Mouse (Mus musculus) inflammation-experienced regulatory T-cells (primary cell): ENCODE measurements around the gene Tgif2. TPM values are rescaled to one million over a fixed set of nuclear protein-coding genes. Genes with fewer than 3 reads are reported as not detected.

Source experiments
- polyA plus RNA-seq, 2 experiments: library from polyadenylated mRNA; unstranded; fragments of 100-300 nt; shearing (Covaris generic); gene quantifications; one replicate each; pipeline ENCODE4 v1.2.1; 2017

Gene Tgif2
- polyA plus RNA-seq = 10 to 100 TPM; 15.4 to 19.6 TPM

GRCm38 (mm10) chr2:156839319-156840191, at the start of gene Tgif2:
Gene Tgif2 (plus strand): TSS chr2:156840007.

GRCm38 (mm10) chr2:156857835-156858234, 18.0 kb downstream of the Tgif2 start, which contains the start of gene 4930518I15Rik:
Gene 4930518I15Rik (minus strand): TSS chr2:156857946.

GRCm38 (mm10) chr2:156862772-156863486, 23.1 kb downstream of the Tgif2 start, which contains the start of gene Rab5if:
Gene Rab5if (plus strand): TSS chr2:156863128.

GRCm38 (mm10) chr2:156887017-156887416, 47.2 kb downstream of the Tgif2 start, which contains the start of gene Sla2:
Gene Sla2 (minus strand): TSS chr2:156887192.

Other genes starting within 250 kb of the Tgif2 start
- gene Dlgap4, start 226.3 kb upstream of the Tgif2 start, polyA plus RNA-seq = 100 to 1,000 TPM in 1 of 2 experiments, 10 to 100 TPM in 1; 87.9 to 101 TPM
- gene Myl9, start 64.6 kb upstream of the Tgif2 start, polyA plus RNA-seq = 1 to 10 TPM in 1 of 2 experiments, under 1 TPM in 1; 0.71 to 7.1 TPM
- 1 to 10 TPM; 5.2 to 7.0 TPM for gene 4930518I15Rik, start 17.9 kb downstream of the Tgif2 start, polyA plus RNA-seq
- 100 to 1,000 TPM; 115 to 123 TPM for gene Rab5if, start 23.1 kb downstream of the Tgif2 start, polyA plus RNA-seq
- 10 to 100 TPM; 61.6 to 74.0 TPM for gene Sla2, start 47.2 kb downstream of the Tgif2 start, polyA plus RNA-seq
- 100 to 1,000 TPM in 1 of 2 experiments, 10 to 100 TPM in 1; 99.5 to 179 TPM for gene Ndrg3, start 152.0 kb downstream of the Tgif2 start, polyA plus RNA-seq
- gene Dsn1, start 167.1 kb downstream of the Tgif2 start, polyA plus RNA-seq = 10 to 100 TPM; 13.6 to 19.5 TPM
- under 1 TPM in 1 of 2 experiments, not detected in 1; 0.29 TPM for gene Soga1, start 239.2 kb downstream of the Tgif2 start, polyA plus RNA-seq
- not detected for gene Tldc2, start 247.0 kb downstream of the Tgif2 start, polyA plus RNA-seq